Mouse (Mus musculus) liver, embryonic 14.5 days (tissue): ENCODE results near the gene Adamts20. TPM values are rescaled to one million over a fixed set of nuclear protein-coding genes. Genes with fewer than 3 reads are reported as not detected.

Source experiments
- ATAC-seq: fragments of 200-750 bp; cut with Nextera tagmentation; 2 replicates; pipeline ENCODE4 v1.8.0; 2017; ENCODE audit warnings: moderate number of reproducible peaks, mild to moderate bottlenecking, moderate library complexity; ENCODE audit not compliant: insufficient read depth
- DNase-seq, 3 experiments: peaks; one replicate each; pipeline ENCODE4 v3.0.0-alpha.2; 2012 to 2013; ENCODE audit warnings: low read depth in 3 of 3, low spot score in 3 of 3
- H3K27ac ChIP-seq: fragments of 300-500 bp; sonication (generic); 2 replicates; pipeline ENCODE4 v1.5.1; 2014; ENCODE audit warnings: moderate library complexity, mild to moderate bottlenecking, control low read depth, inconsistent platforms
- H3K27me3 ChIP-seq: fragments of 300-500 bp; sonication (generic); 2 replicates; pipeline ENCODE4 v1.6.1; 2014; ENCODE audit warnings: mild to moderate bottlenecking, low read length, moderate library complexity; ENCODE audit not compliant: control insufficient read depth, insufficient read depth
- H3K36me3 ChIP-seq: fragments of 300-500 bp; sonication (generic); replicated peaks from 2 replicates; pipeline ENCODE4 v1.6.1; 2014; ENCODE audit warnings: low read depth; ENCODE audit not compliant: control insufficient read depth, insufficient read depth
- H3K4me1 ChIP-seq, 2 experiments: fragments of 200-500 bp in 1 of 2; fragments of 300-500 bp in 1 of 2; sonication (generic) in 1 of 2; replicated peaks; 2 replicates each; pipeline ENCODE4 v1.6.1; 2012 to 2014; ENCODE audit warnings: antibody characterized with exemption in 1 of 2, inconsistent platforms in 1 of 2, low read length in 1 of 2; ENCODE audit not compliant: control insufficient read depth in 2 of 2, insufficient read depth in 2 of 2
- H3K4me2 ChIP-seq: fragments of 300-500 bp; sonication (generic); 2 replicates; pipeline ENCODE4 v1.6.1; 2014; ENCODE audit warnings: low read depth, mild to moderate bottlenecking, control low read depth, moderate library complexity
- H3K4me3 ChIP-seq, 2 experiments: fragments of 200-500 bp in 1 of 2; fragments of 300-500 bp in 1 of 2; sonication (generic) in 1 of 2; 2 replicates each; pipeline ENCODE4 v1.5.1; 2012 to 2014; ENCODE audit warnings: low read depth in 2 of 2, low read length in 2 of 2, mild to moderate bottlenecking in 2 of 2, control low read depth in 1 of 2, inconsistent platforms in 1 of 2, moderate library complexity in 1 of 2; ENCODE audit not compliant: insufficient read depth in 1 of 2
- H3K9ac ChIP-seq: fragments of 300-500 bp; sonication (generic); replicated peaks from 2 replicates; pipeline ENCODE4 v1.6.1; 2014; ENCODE audit warnings: mild to moderate bottlenecking, control low read depth, moderate library complexity
- H3K9me3 ChIP-seq: fragments of 300-500 bp; sonication (generic); 2 replicates; pipeline ENCODE4 v1.6.1; 2016; ENCODE audit warnings: low read length, mixed read lengths; ENCODE audit not compliant: control insufficient read depth
- CTCF ChIP-seq: IDR thresholded peaks from 2 replicates; pipeline ENCODE4 v1.5.1; 2016; ENCODE audit warnings: antibody characterized with exemption, low read depth, control low read depth
- EP300 ChIP-seq: IDR thresholded peaks from 2 replicates; pipeline ENCODE4 v1.6.1; 2016; ENCODE audit warnings: antibody characterized with exemption, low read depth
- WGBS: fragments of 180-500 bp; shearing (Covaris S2); extraction: QIAGEN DNeasy Blood & Tissue Kit; methylation state at CpG from one replicate; pipeline ENCODE4 v1.1.7; 2014; ENCODE audit not compliant: insufficient replicate concordance; 5-methylcytosine and 5-hydroxymethylcytosine counted together
- polyA plus RNA-seq, 2 experiments: library from polyadenylated mRNA; depleted of rRNA in 1 of 2; stranded (reverse) in 1 of 2; unstranded in 1 of 2; fragments of >200 nt; fragmentation: Nextera tagmentation in 1 of 2; extraction: Ambion mirVana in 1 of 2; gene quantifications; 2 replicates each; pipeline versions ENCODE4 v1.2.1 to v1.2.3; 2012 to 2014

Adamts20 gene
- polyA plus RNA-seq, 2 experiments, result 0.09 to 0.10 TPM

DNA sequence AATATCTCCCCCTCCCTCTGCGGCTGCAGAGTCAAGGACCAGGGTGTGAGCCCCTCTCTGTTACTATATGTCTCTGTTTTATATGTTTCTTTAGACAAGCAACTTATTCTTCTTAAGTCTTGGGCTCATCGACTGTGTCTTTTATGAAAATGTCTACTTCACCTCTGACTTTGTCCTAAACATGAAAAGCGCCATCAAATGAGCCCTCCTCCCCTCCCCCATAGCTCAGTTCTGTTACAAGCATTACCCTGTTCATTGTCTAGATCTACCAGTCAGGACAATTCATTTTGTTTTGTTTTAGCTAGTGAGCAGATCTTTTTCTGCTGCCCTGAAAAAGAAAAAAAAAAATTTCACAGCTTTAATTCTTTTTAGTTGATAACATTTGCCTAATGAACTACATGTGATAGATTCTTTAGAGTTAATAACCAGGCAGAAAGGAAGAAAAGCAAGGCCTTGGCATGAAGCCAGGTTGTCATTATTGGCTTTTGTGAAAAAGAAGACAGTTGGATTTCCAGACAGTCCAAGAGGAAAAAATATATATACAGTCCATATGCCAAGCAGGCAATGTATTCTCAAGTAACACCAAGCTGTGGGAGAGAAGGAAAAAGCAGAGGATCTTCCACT, 14.4 kb upstream of the Adamts20 start:
- no peaks in the 10 kb centered on the region for H3K36me3 ChIP-seq
- H3K4me1 ChIP-seq, result no peaks in the 10 kb centered on the region
- no peaks in the 10 kb centered on the region for H3K27me3 ChIP-seq
- no peak overlapping the region for H3K4me3 ChIP-seq
- H3K9me3 ChIP-seq, result no peaks in the 10 kb centered on the region
- TF ChIP-seq CTCF, result no peak
- TF ChIP-seq EP300, result no peak
- H3K9ac ChIP-seq, result no peak overlapping the region
- no peak overlapping the region for H3K27ac ChIP-seq
- DNase-seq (no peak), ATAC-seq (no peak)
- no peak overlapping the region for H3K4me2 ChIP-seq
- 65% methylated on average over 3 of the region's 3 CpGs for WGBS

DNA sequence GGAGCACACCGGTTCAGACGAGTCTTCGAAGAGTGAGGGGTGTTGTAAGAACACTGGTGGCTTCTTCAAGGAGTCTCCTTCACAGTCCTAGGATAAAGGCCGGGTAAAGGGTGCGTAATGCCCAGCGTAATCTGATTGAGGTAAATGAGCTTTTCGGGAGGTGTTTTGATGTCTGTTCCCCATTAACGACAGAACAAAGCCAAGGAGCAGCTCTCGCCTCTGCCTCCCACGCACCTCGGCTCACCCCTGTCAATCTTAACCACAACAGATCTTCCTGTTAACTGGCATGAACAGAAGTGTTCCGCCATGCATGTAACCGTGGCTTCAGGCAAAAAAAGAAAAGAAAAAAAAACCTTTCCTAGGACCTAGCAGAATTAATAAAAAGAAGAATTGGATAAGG, 13.5 kb upstream of the Adamts20 start:
- no peaks in the 10 kb centered on the region for H3K9me3 ChIP-seq
- H3K27me3 ChIP-seq, result no peaks in the 10 kb centered on the region
- H3K4me2 ChIP-seq, result no peak overlapping the region
- TF ChIP-seq EP300 (no peak), CTCF (no peak)
- no peak overlapping the region for H3K4me3 ChIP-seq
- ATAC-seq (no peak), DNase-seq (no peak)
- H3K4me1 ChIP-seq, result no peaks in the 10 kb centered on the region
- 23% methylated on average over 13 of the region's 13 CpGs for WGBS
- H3K27ac ChIP-seq, result no peak overlapping the region
- H3K36me3 ChIP-seq, result no peaks in the 10 kb centered on the region
- no peak overlapping the region for H3K9ac ChIP-seq

DNA sequence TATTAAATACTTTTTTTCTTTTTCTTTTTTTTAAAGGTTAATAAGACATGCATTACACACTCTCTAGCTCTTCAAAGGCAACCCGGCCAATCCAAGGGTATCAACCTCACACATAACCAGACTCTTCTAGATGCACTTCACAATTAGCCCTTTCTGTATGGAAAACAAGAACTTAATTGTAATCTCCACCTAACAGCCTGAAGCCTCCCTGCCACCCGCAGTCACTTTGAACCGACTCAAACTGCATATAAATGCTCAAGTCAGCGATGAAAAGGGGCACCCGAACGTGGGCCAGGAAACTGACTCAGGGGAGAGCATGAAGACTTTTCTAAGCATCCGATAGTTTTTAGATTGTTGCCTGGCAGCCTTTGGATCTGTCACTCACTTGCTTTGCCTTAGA, 12.1 kb upstream of the Adamts20 start:
- no peak for ATAC-seq

DNA sequence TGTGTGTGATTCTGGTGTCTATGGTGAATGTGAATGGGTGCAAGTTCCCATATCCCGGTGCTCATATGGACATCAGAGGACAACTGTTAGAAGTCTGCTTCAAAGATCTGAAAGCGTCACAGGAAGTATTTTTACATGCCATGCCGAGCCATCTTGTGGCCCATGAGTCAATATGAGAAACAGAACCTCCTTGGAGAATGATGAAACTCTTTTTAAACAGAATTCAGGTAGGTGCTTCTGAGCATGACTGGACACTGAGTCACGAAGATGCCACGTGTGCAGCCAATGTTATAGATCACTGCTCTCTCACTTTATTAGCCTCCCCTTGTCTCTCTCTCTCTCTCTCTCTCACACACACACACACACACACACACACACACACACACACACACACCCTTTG, 10.8 kb upstream of the Adamts20 start:
- Histone ChIP-seq H3K4me3 (no peak overlapping the region), H3K4me1 (no peaks in the 10 kb centered on the region), H3K36me3 (no peaks in the 10 kb centered on the region), H3K9me3 (no peaks in the 10 kb centered on the region), H3K27me3 (no peaks in the 10 kb centered on the region), H3K27ac (no peak overlapping the region), H3K4me2 (no peak overlapping the region), H3K9ac (no peak overlapping the region)
- 69% methylated on average over 5 of the region's 5 CpGs for WGBS
- DNase-seq (no peak), ATAC-seq (no peak)
- TF ChIP-seq EP300 (no peak), CTCF (no peak)

More for the DNA sequence above, 12.1 kb upstream of the Adamts20 start:
- no peaks in the 10 kb centered on the region for H3K4me1 ChIP-seq
- WGBS, result 52% methylated on average over 7 of the region's 7 CpGs
- no peaks in the 10 kb centered on the region for H3K36me3 ChIP-seq
- no peak for DNase-seq
- TF ChIP-seq CTCF, result no peak
- no peak for TF ChIP-seq EP300
- no peaks in the 10 kb centered on the region for H3K9me3 ChIP-seq
- H3K27ac ChIP-seq, result no peak overlapping the region
- H3K9ac ChIP-seq, result no peak overlapping the region
- H3K27me3 ChIP-seq, result no peaks in the 10 kb centered on the region
- H3K4me2 ChIP-seq, result no peak overlapping the region
- H3K4me3 ChIP-seq, result no peak overlapping the region

DNA sequence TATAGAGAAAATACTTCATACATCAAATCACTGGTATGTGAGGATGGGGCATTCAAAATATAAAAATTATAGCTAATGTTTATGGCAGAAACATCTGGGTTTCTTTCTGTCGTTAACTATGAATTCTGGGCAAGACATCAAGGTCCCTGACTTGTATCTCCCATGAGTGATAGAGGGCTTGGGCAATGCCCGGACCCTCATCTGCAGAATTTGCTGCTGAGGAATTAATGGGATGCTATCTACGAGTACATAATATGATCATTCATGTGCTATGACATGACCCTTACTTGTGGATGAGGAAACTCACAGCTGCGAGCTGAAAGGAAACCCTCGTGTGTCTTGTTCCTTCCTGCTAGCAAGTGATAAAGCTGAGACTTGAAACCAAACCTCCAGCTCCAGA, 5.1 kb upstream of the Adamts20 start:
- Histone ChIP-seq H3K27me3 (no peaks in the 10 kb centered on the region), H3K4me1 (no peaks in the 10 kb centered on the region), H3K9ac (no peak overlapping the region), H3K4me2 (no peak overlapping the region), H3K4me3 (no peak overlapping the region), H3K9me3 (no peaks in the 10 kb centered on the region), H3K36me3 (no peaks in the 10 kb centered on the region), H3K27ac (no peak overlapping the region)
- TF ChIP-seq CTCF, result no peak
- TF ChIP-seq EP300, result no peak
- DNase-seq (no peak), ATAC-seq (no peak)
- WGBS, result 33% methylated on average over 5 of the region's 5 CpGs
